Mouse (Mus musculus) ovary, postnatal 10 days (tissue): ENCODE data around the gene Slc30a3.
A peak's percentile ranks its signal among the peaks of the same experiment; 100 is the strongest.
"Not testable (repeated sequence)": the region's sequence is repeated elsewhere in the genome, so short reads cannot be mapped to it uniquely, and the experiment has no call there.

ENCODE experiments used
- DNase-seq: peaks from one replicate; pipeline ENCODE4 v3.0.0; 2022; ENCODE audit warnings: low spot score

Slc30a3 gene

GRCm38 (mm10) chr5:31093151-31094041, 14.6 kb downstream of the Slc30a3 start:
- no peak for DNase-seq

GRCm38 (mm10) chr5:31092231-31092975, 15.6 kb downstream of the Slc30a3 start:
- DNase-seq = no peak

GRCm38 (mm10) chr5:31087131-31087530, 20.9 kb downstream of the Slc30a3 start:
- DNase-seq = no peak

- no peak for DNase-seq
Observed at GRCm38 (mm10) chr5:31086606-31087005, 21.4 kb downstream of the Slc30a3 start.

GRCm38 (mm10) chr5:31083949-31084348, 24.1 kb downstream of the Slc30a3 start:
- DNase-seq = no peak

- no peak for DNase-seq
Observed at GRCm38 (mm10) chr5:31082935-31083625, 25.0 kb downstream of the Slc30a3 start.

GRCm38 (mm10) chr5:31082355-31082754, 25.7 kb downstream of the Slc30a3 start:
- DNase-seq = no peak

GRCm38 (mm10) chr5:31081386-31081785, 26.7 kb downstream of the Slc30a3 start:
- no peak for DNase-seq

GRCm38 (mm10) chr5:31080795-31081164, 27.3 kb downstream of the Slc30a3 start:
- DNase-seq = no peak

- no peak for DNase-seq
Observed at GRCm38 (mm10) chr5:31080059-31080794, 27.8 kb downstream of the Slc30a3 start.

GRCm38 (mm10) chr5:31076346-31076745, 31.7 kb downstream of the Slc30a3 start:
- DNase-seq = no peak

- no peak for DNase-seq
Observed at GRCm38 (mm10) chr5:31073176-31073575, 34.9 kb downstream of the Slc30a3 start.

GRCm38 (mm10) chr5:31071821-31072220, 36.2 kb downstream of the Slc30a3 start:
- no peak for DNase-seq

- DNase-seq = no peak
Observed at GRCm38 (mm10) chr5:31071059-31071458, 37.0 kb downstream of the Slc30a3 start.

- no peak for DNase-seq
Observed at GRCm38 (mm10) chr5:31069810-31070209, 38.2 kb downstream of the Slc30a3 start.

- DNase-seq = peak; percentile 10
Observed at GRCm38 (mm10) chr5:31055216-31056140, 52.6 kb downstream of the Slc30a3 start.

GRCm38 (mm10) chr5:31054261-31055215, 53.5 kb downstream of the Slc30a3 start, which contains the start of gene Cad:
TSS of gene Cad (plus strand) at chr5:31054780.
- peak; percentile 87 for DNase-seq

GRCm38 (mm10) chr5:31053728-31054127, 54.3 kb downstream of the Slc30a3 start:
- not testable (repeated sequence) for DNase-seq

- DNase-seq = no peak
Observed at GRCm38 (mm10) chr5:31050427-31050826, 57.6 kb downstream of the Slc30a3 start.
